Mouse (Mus musculus): ENCODE measurements at regions not wholly inside any gene's neighbourhood (a gene's known extent, or its start where the extent isn't known, plus 50 kb on each side); places are given as distances from the start of the nearest gene placed in this dataset.

DNA sequence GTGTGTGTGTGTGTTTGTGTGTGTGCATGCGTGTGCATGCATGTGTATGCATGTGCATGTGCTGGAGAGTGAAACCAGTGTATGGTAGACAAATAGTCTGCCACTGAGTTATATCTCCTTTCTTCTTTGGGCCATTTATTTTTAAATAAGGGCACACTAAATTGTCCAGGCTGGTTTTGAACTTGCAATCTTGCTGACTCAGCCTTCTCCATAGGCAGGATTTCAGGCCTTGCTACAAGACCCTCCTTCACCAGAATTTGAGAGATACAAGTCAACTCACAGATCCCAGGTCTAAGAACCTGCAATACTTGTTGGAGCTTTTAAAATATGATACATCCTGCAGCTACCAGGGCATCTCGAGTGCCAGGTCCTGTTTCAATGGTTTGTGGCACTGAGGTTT, 145.9 kb upstream of the Cpeb2 start:
- Histone ChIP-seq H3K27me3 (ENCODE audit: insufficient read depth, low read length) (no peaks in the 10 kb centered on the region), H3K9me3 (replicated peaks; ENCODE audit: low read length) (no peaks in the 10 kb centered on the region), H3K36me3 (ENCODE audit: insufficient read depth, low read length) (no peaks in the 10 kb centered on the region), H3K4me2 (ENCODE audit: low read length) (no peak overlapping the region), H3K9ac (ENCODE audit: low read depth, low read length) (no peak overlapping the region), H3K27ac (no peak overlapping the region), H3K4me1 (replicated peaks; ENCODE audit: insufficient read depth, low read length) (no peaks in the 10 kb centered on the region), H3K4me3 (replicated peaks; ENCODE audit: low read depth, low read length) (no peak overlapping the region)
- TF ChIP-seq CTCF (IDR thresholded peaks at IDR 0.05; ENCODE audit: low read depth) = no peak
- ATAC-seq (replicated peaks; ENCODE audit: low FRiP score, low read depth) (no peak), DNase-seq (ENCODE audit: low spot score) (no peak)
- WGBS = 82% methylated on average over 2 of the region's 2 CpGs

DNA sequence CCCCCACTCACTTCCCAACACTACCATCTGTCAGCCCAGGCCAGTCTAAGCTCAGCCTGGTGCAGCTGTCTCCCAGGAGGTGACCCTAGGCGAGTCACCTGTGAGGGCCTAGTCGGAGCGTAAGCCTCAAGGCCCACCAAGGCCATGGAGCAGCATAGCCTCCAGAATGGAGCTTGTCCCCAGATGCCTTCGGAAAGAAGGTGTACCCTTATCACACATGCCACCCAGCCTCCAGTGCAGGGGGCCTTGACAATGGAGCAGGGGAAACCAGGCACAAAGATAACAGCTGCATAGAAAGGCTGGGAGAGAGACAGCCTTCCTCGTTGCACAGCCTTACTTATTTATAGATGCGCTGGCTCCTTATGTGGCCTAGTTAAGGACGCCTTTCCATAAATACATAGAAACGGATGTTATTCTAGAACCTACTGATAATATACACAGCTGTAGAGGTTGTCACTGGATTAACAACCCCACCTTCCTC, 145.0 kb upstream of the Cpeb2 start:
- 79% methylated on average over 8 of the region's 8 CpGs for WGBS
- no peak overlapping the region for H3K9ac ChIP-seq (ENCODE audit: low read depth, low read length)
- H3K4me2 ChIP-seq (ENCODE audit: low read length) = no peak overlapping the region
- no peaks in the 10 kb centered on the region for H3K36me3 ChIP-seq (ENCODE audit: insufficient read depth, low read length)
- no peak overlapping the region for H3K4me3 ChIP-seq (replicated peaks; ENCODE audit: low read depth, low read length)
- DNase-seq (ENCODE audit: low spot score) = no peak
- TF ChIP-seq CTCF (IDR thresholded peaks at IDR 0.05; ENCODE audit: low read depth) = no peak
- no peak overlapping the region for H3K27ac ChIP-seq
- no peaks in the 10 kb centered on the region for H3K27me3 ChIP-seq (ENCODE audit: insufficient read depth, low read length)
- no peak for ATAC-seq (replicated peaks; ENCODE audit: low FRiP score, low read depth)
- no peaks in the 10 kb centered on the region for H3K4me1 ChIP-seq (replicated peaks; ENCODE audit: insufficient read depth, low read length)
- H3K9me3 ChIP-seq (replicated peaks; ENCODE audit: low read length) = no peaks in the 10 kb centered on the region

DNA sequence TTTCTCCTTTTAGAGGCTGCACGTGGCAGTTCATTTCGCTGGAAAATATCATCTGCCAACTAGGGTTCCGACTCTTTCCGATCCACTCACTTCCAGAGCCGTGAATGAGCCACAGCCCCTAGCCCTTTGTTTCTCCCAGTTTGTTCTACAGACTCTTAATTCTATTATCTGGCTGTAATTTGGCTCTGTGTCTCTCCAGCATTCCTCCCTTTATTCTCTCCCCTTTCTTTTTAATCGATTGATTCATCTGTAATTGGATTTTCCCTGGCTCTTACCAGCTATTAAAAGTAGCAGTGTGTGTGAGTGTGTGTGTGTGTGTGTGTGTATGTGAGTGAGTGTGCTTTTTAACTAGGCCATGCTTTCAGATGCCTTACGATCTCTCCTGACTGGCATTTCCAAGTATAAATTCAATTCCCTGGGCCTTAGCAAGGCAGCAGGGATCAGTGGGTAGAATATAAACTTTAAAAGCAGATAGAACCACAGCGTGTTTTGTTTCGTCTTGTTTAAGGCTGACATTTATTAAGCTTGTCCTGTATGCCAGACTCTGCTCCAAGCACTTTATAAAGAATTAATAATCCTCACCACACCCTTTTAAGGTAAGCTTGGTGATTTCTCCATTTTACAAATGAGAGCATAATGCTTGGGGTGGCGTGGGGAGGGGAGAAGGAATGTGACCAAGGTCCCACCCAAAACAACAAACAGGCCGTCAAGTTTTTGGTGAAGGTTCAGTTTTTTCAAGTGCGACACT, 144.1 kb upstream of the Cpeb2 start:
- Histone ChIP-seq H3K4me3 (replicated peaks; ENCODE audit: low read depth, low read length) (no peak overlapping the region), H3K36me3 (ENCODE audit: insufficient read depth, low read length) (no peaks in the 10 kb centered on the region), H3K27ac (no peak overlapping the region), H3K9ac (ENCODE audit: low read depth, low read length) (no peak overlapping the region), H3K9me3 (replicated peaks; ENCODE audit: low read length) (no peaks in the 10 kb centered on the region), H3K4me1 (replicated peaks; ENCODE audit: insufficient read depth, low read length) (no peaks in the 10 kb centered on the region), H3K27me3 (ENCODE audit: insufficient read depth, low read length) (no peaks in the 10 kb centered on the region), H3K4me2 (ENCODE audit: low read length) (no peak overlapping the region)
- 82% methylated on average over 12 of the region's 12 CpGs for WGBS
- ATAC-seq (replicated peaks; ENCODE audit: low FRiP score, low read depth) (no peak), DNase-seq (ENCODE audit: low spot score) (no peak)
- no peak for TF ChIP-seq CTCF (IDR thresholded peaks at IDR 0.05; ENCODE audit: low read depth)

GRCm38 (mm10) chr5:43089475-43089874, 143.5 kb upstream of the Cpeb2 start:
- Histone ChIP-seq H3K4me3 (replicated peaks; ENCODE audit: low read depth, low read length) (no peak overlapping the region), H3K9me3 (replicated peaks; ENCODE audit: low read length) (no peaks in the 10 kb centered on the region), H3K4me1 (replicated peaks; ENCODE audit: insufficient read depth, low read length) (0 out of 2 replicates have a peak, but pooled peaks cover 2% of the 10 kb centered on the region), H3K27me3 (ENCODE audit: insufficient read depth, low read length) (no peaks in the 10 kb centered on the region), H3K27ac (no peak overlapping the region), H3K4me2 (ENCODE audit: low read length) (no peak overlapping the region), H3K9ac (ENCODE audit: low read depth, low read length) (no peak overlapping the region), H3K36me3 (ENCODE audit: insufficient read depth, low read length) (no peaks in the 10 kb centered on the region)
- no peak for TF ChIP-seq CTCF (IDR thresholded peaks at IDR 0.05; ENCODE audit: low read depth)
- DNase-seq (ENCODE audit: low spot score) (no peak), ATAC-seq (replicated peaks; ENCODE audit: low FRiP score, low read depth) (no peak)
- 86% methylated on average over 2 of the region's 2 CpGs for WGBS

DNA sequence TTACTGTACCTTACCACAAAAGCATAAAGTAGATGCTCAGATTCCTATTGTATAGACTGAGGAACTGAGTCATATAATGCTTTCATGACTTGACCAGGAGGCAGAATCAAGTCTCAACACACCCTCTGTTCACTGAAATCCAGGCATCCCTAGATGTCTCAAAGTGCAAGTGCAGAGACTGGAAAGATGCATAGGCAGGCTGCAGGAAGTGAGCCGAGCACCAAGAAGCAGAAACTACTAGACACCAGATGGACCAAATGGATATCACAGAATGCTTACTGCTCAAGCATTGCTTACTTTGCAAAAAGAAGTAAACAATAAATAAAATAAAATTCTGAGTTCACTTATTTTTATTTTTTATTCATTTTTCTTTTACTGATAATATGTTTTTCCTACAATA, 143.0 kb upstream of the Cpeb2 start:
- TF ChIP-seq CTCF (IDR thresholded peaks at IDR 0.05; ENCODE audit: low read depth) = no peak
- Histone ChIP-seq H3K4me3 (replicated peaks; ENCODE audit: low read depth, low read length) (no peak overlapping the region), H3K4me1 (replicated peaks; ENCODE audit: insufficient read depth, low read length) (0 out of 2 replicates have a peak, but pooled peaks cover 4% of the 10 kb centered on the region), H3K9me3 (replicated peaks; ENCODE audit: low read length) (no peaks in the 10 kb centered on the region), H3K27ac (no peak overlapping the region), H3K27me3 (ENCODE audit: insufficient read depth, low read length) (no peaks in the 10 kb centered on the region), H3K4me2 (ENCODE audit: low read length) (no peak overlapping the region), H3K36me3 (ENCODE audit: insufficient read depth, low read length) (no peaks in the 10 kb centered on the region), H3K9ac (ENCODE audit: low read depth, low read length) (no peak overlapping the region)
- no peak for ATAC-seq (replicated peaks; ENCODE audit: low FRiP score, low read depth)
- WGBS = 96% methylated on average over 1 of the region's 1 CpGs
- DNase-seq (ENCODE audit: low spot score) = no peak

GRCm38 (mm10) chr5:43093647-43094326, 139.2 kb upstream of the Cpeb2 start:
- DNase-seq (ENCODE audit: low spot score) (no peak), ATAC-seq (replicated peaks; ENCODE audit: low FRiP score, low read depth) (no peak)
- Histone ChIP-seq H3K27me3 (ENCODE audit: insufficient read depth, low read length) (no peaks in the 10 kb centered on the region), H3K9me3 (replicated peaks; ENCODE audit: low read length) (no peaks in the 10 kb centered on the region), H3K9ac (ENCODE audit: low read depth, low read length) (no peak overlapping the region), H3K4me3 (replicated peaks; ENCODE audit: low read depth, low read length) (no peak overlapping the region), H3K27ac (no peak overlapping the region), H3K4me1 (replicated peaks; ENCODE audit: insufficient read depth, low read length) (0 out of 2 replicates have a peak, but pooled peaks cover 4% of the 10 kb centered on the region), H3K4me2 (ENCODE audit: low read length) (no peak overlapping the region), H3K36me3 (ENCODE audit: insufficient read depth, low read length) (no peaks in the 10 kb centered on the region)
- TF ChIP-seq CTCF (IDR thresholded peaks at IDR 0.05; ENCODE audit: low read depth) = no peak
- WGBS = 60% methylated on average over 5 of the region's 5 CpGs

Measured in kidney, postnatal 0 days (tissue).